Mouse (Mus musculus) CH12.LX (cell line): ENCODE results near the gene Tdo2. TPM values are rescaled to one million over a fixed set of nuclear protein-coding genes. Genes with fewer than 3 reads are reported as not detected.

Source experiments
- DNase-seq: peaks from one replicate; pipeline ENCODE4 v3.0.0-alpha.2; 2013; ENCODE audit errors: extremely low read depth
- H3K27ac ChIP-seq: 2 replicates; pipeline ENCODE4 v1.5.1; 2012; ENCODE audit warnings: low read depth, mild to moderate bottlenecking, control low read depth, moderate library complexity; ENCODE audit not compliant: insufficient read depth
- H3K27me3 ChIP-seq: replicated peaks from 2 replicates; pipeline ENCODE3; 2012; ENCODE audit warnings: inconsistent platforms
- H3K36me3 ChIP-seq, 2 experiments: replicated peaks in 1 of 2; 2 replicates each; pipeline versions ENCODE3 to v1.6.1; 2012; ENCODE audit warnings: inconsistent platforms in 1 of 2, low read length in 1 of 2, mild to moderate bottlenecking in 1 of 2, mixed read lengths in 1 of 2, moderate library complexity in 1 of 2; ENCODE audit not compliant: control insufficient read depth in 1 of 2, insufficient read depth in 1 of 2
- H3K4me1 ChIP-seq, 2 experiments: 2 replicates each; pipeline ENCODE4 v1.6.1; 2012; ENCODE audit warnings: inconsistent platforms in 1 of 2, moderate library complexity in 1 of 2; ENCODE audit not compliant: insufficient read depth in 2 of 2, control insufficient read depth in 1 of 2
- H3K4me2 ChIP-seq: 2 replicates; pipeline ENCODE4 v1.6.1; 2012; ENCODE audit warnings: low read depth, mild to moderate bottlenecking, control low read depth; ENCODE audit not compliant: poor library complexity, insufficient read depth, severe bottlenecking
- H3K4me3 ChIP-seq, 3 experiments: fragments of 150-350 bp in 1 of 3; sonication (generic) in 1 of 3; replicated peaks in 1 of 3; 2 replicates each; pipeline versions ENCODE3 to v1.5.1; 2011 to 2012; ENCODE audit warnings: low read depth in 2 of 3, low read length in 2 of 3, mild to moderate bottlenecking in 2 of 3, moderate library complexity in 2 of 3, control low read depth in 1 of 3, improper control_type of control experiment in 1 of 3, inconsistent platforms in 1 of 3, mixed read lengths in 1 of 3; ENCODE audit not compliant: poor library complexity in 1 of 3
- H3K79me2 ChIP-seq: replicated peaks from 2 replicates; pipeline ENCODE4 v1.6.1; 2012; ENCODE audit warnings: mild to moderate bottlenecking, moderate library complexity; ENCODE audit not compliant: control insufficient read depth, poor library complexity, insufficient read depth, severe bottlenecking; ENCODE audit errors: extremely low read depth
- H3K9ac ChIP-seq: 2 replicates; pipeline ENCODE4 v1.6.1; 2012; ENCODE audit warnings: low read depth, mild to moderate bottlenecking, control low read depth, moderate library complexity; ENCODE audit not compliant: insufficient read depth
- H3K9me3 ChIP-seq: replicated peaks from 2 replicates; pipeline ENCODE3; 2012; ENCODE audit warnings: low read length, inconsistent platforms, mixed read lengths
- BHLHE40 ChIP-seq: IDR thresholded peaks from 2 replicates; pipeline ENCODE4 v1.6.1; 2011; ENCODE audit warnings: mild to moderate bottlenecking, low read depth, low read length, improper control_type of control experiment
- CTCF ChIP-seq, 2 experiments: IDR thresholded peaks in 1 of 2; conservative IDR thresholded peaks in 1 of 2; 2 replicates each; pipeline ENCODE4 v1.5.1; 2011 to 2012; ENCODE audit warnings: low read depth in 2 of 2, low read length in 2 of 2, improper control_type of control experiment in 1 of 2, inconsistent platforms in 1 of 2, mild to moderate bottlenecking in 1 of 2, moderate library complexity in 1 of 2
- E2F4 ChIP-seq: IDR thresholded peaks from 2 replicates; pipeline ENCODE4 v1.6.1; 2011; ENCODE audit warnings: low read depth, low read length, improper control_type of control experiment; ENCODE audit not compliant: insufficient replicate concordance
- EP300 ChIP-seq: IDR thresholded peaks from 2 replicates; pipeline ENCODE4 v1.6.1; 2011; ENCODE audit warnings: low read length, improper control_type of control experiment
- ETS1 ChIP-seq: conservative IDR thresholded peaks from 2 replicates; pipeline ENCODE4 v1.6.1; 2012; ENCODE audit warnings: low read depth, mild to moderate bottlenecking, inconsistent platforms, low read length, improper control_type of control experiment, moderate library complexity
- IRF4 ChIP-seq: IDR thresholded peaks from 2 replicates; pipeline ENCODE4 v1.6.1; 2014; ENCODE audit warnings: low read depth, mild to moderate bottlenecking, inconsistent platforms, low read length, improper control_type of control experiment
- JUND ChIP-seq: conservative IDR thresholded peaks from 2 replicates; pipeline ENCODE4 v1.6.1; 2011; ENCODE audit warnings: low read depth, low read length, improper control_type of control experiment
- KAT2A ChIP-seq: IDR thresholded peaks from 2 replicates; pipeline ENCODE4 v1.6.1; 2012; ENCODE audit warnings: low read length, improper control_type of control experiment, inconsistent platforms; ENCODE audit not compliant: insufficient replicate concordance
- MAFK ChIP-seq: IDR thresholded peaks from 2 replicates; pipeline ENCODE4 v1.6.1; 2011; ENCODE audit warnings: low read length, improper control_type of control experiment; ENCODE audit not compliant: insufficient replicate concordance
- MXI1 ChIP-seq: IDR thresholded peaks from 2 replicates; pipeline ENCODE4 v1.6.1; 2011; ENCODE audit warnings: mild to moderate bottlenecking, low read depth, low read length, improper control_type of control experiment
- MYC ChIP-seq: IDR thresholded peaks from 2 replicates; pipeline ENCODE4 v1.6.1; 2011; ENCODE audit warnings: low read depth, mild to moderate bottlenecking, improper control_type of control experiment, low read length
- NRF1 ChIP-seq: IDR thresholded peaks from 2 replicates; pipeline ENCODE4 v1.6.1; 2014; ENCODE audit warnings: low read depth, mild to moderate bottlenecking, inconsistent platforms, low read length, improper control_type of control experiment, moderate library complexity
- RAD21 ChIP-seq: IDR thresholded peaks from 2 replicates; pipeline ENCODE4 v1.6.1; 2011; ENCODE audit warnings: low read depth, mild to moderate bottlenecking, low read length, improper control_type of control experiment, moderate library complexity
- SIN3A ChIP-seq: IDR thresholded peaks from 2 replicates; pipeline ENCODE4 v1.6.1; 2012; ENCODE audit warnings: low read length, improper control_type of control experiment, inconsistent platforms
- SMC3 ChIP-seq: IDR thresholded peaks from 2 replicates; pipeline ENCODE4 v1.6.1; 2011; ENCODE audit warnings: low read depth, low read length, improper control_type of control experiment
- TBP ChIP-seq: conservative IDR thresholded peaks from 2 replicates; pipeline ENCODE4 v1.6.1; 2011; ENCODE audit warnings: low read depth, low read length, improper control_type of control experiment
- TCF12 ChIP-seq: IDR thresholded peaks from 2 replicates; pipeline ENCODE4 v1.6.1; 2014; ENCODE audit warnings: low read depth, mild to moderate bottlenecking, inconsistent platforms, low read length, improper control_type of control experiment
- UBTF ChIP-seq: IDR thresholded peaks from 2 replicates; pipeline ENCODE4 v1.6.1; 2012; ENCODE audit warnings: low read depth, mild to moderate bottlenecking, inconsistent platforms, low read length, improper control_type of control experiment, moderate library complexity
- USF1 ChIP-seq: IDR thresholded peaks from 2 replicates; pipeline ENCODE4 v1.6.1; 2014; ENCODE audit warnings: low read depth, mild to moderate bottlenecking, inconsistent platforms, low read length, improper control_type of control experiment
- ZC3H11A ChIP-seq: IDR thresholded peaks from 2 replicates; pipeline ENCODE4 v1.6.1; 2012; ENCODE audit warnings: low read depth, mild to moderate bottlenecking, inconsistent platforms, low read length, improper control_type of control experiment
- ZKSCAN1 ChIP-seq: IDR thresholded peaks from 2 replicates; pipeline ENCODE4 v1.6.1; 2012; ENCODE audit warnings: low read depth, inconsistent platforms, low read length, improper control_type of control experiment, borderline replicate concordance
- ZMIZ1 ChIP-seq: IDR thresholded peaks from 2 replicates; pipeline ENCODE4 v1.6.1; 2012; ENCODE audit warnings: low read depth, mild to moderate bottlenecking, inconsistent platforms, low read length, improper control_type of control experiment
- ZNF384 ChIP-seq: IDR thresholded peaks from 2 replicates; pipeline ENCODE4 v1.6.1; 2012; ENCODE audit warnings: low read depth, low read length, improper control_type of control experiment, inconsistent platforms
- dilution Hi-C: fragments of 300-500 bp; cut with MboI; formaldehyde crosslinking; loops from 2 replicates; pipeline ENCODE4 v1.14.3; 2020; ENCODE audit warnings: low sequenced_read_pairs; ENCODE audit not compliant: extremely low pct_unique_long_range_greater_than_20kb, extremely low pct_ligation_motif_present
- in situ Hi-C: fragments of 300-500 bp; cut with MboI; formaldehyde crosslinking; loops from 3 replicates; pipeline ENCODE4 v1.14.3; 2019; ENCODE audit warnings: low sequenced_read_pairs, low pct_ligation_motif_present, low pct_unique_long_range_greater_than_20kb, mixed read lengths
- polyA plus RNA-seq: library from polyadenylated mRNA; unstranded; fragments of >175 nt; gene quantifications from 2 replicates; pipeline ENCODE4 v1.2.1, GENCODE M21; 2012; ENCODE audit warnings: low read depth; ENCODE audit not compliant: insufficient read length
- total RNA-seq, 2 experiments: library from RNA; depleted of rRNA; stranded (reverse); fragments of 300-350 nt in 1 of 2; fragments of >200 nt in 1 of 2; gene quantifications; 2 replicates each; pipeline ENCODE4 v1.2.3; 2012 to 2014

Tdo2 gene
- total and polyA plus RNA-seq, 3 experiments = 0.41 TPM; not detected in 2

GRCm38 (mm10) chr3:81925856-81926255, 50.1 kb downstream of the Tdo2 start (continued):
- peak; percentile 91 for TF ChIP-seq MAFK

GRCm38 (mm10) chr3:81924931-81925330, 51.1 kb downstream of the Tdo2 start:
- H3K27ac ChIP-seq = no peak overlapping the region
- H3K9ac ChIP-seq = no peak overlapping the region

GRCm38 (mm10) chr3:81922910-81923309, 53.1 kb downstream of the Tdo2 start:
- Histone ChIP-seq H3K79me2 (no peaks in the 10 kb centered on the region), H3K9me3 (no peaks in the 10 kb centered on the region)
- in situ Hi-C loops = loop anchor here (10.0 kb wide), 1 partner anchor 888 kb away; the partner anchor contains the start of gene Pdgfc

More at GRCm38 (mm10) chr3:81924931-81925330, 51.1 kb downstream of the Tdo2 start:
- dilution Hi-C loops = no loop called here
- peak; percentile 83 for DNase-seq
- Histone ChIP-seq H3K27me3 (no peaks in the 10 kb centered on the region), H3K4me2 (no peak overlapping the region), H3K36me3 (no peaks in the 10 kb centered on the region), H3K9me3 (no peaks in the 10 kb centered on the region), H3K4me1 (peaks cover 17 to 59% of the 10 kb centered on the region in 2 experiments), H3K79me2 (no peaks in the 10 kb centered on the region), H3K4me3 (no peak overlapping the region)
- in situ Hi-C loops = loop anchor here (5.0 to 10.0 kb wide), 2 partner anchors 158 to 890 kb away; partner anchors contain the start of gene Pdgfc
- TF ChIP-seq TCF12 = 0 out of 2 replicates have a peak, but pooled peaks have one; percentile 22
- no peak for TF ChIP-seq NRF1
- TF ChIP-seq UBTF = no peak
- peak; percentile 98 for TF ChIP-seq RAD21
- TF ChIP-seq SIN3A = 0 out of 2 replicates have a peak, but pooled peaks have one; percentile 54
- no peak for TF ChIP-seq EP300
- TF ChIP-seq JUND = peak; percentile 69
- TF ChIP-seq ZKSCAN1 = no peak
- peak; percentile 12; the same call in 1 of the 2 replicates for TF ChIP-seq IRF4
- no peak for TF ChIP-seq TBP
- TF ChIP-seq BHLHE40 = no peak
- peak; percentile 98 for TF ChIP-seq E2F4
- 0 out of 2 replicates have a peak, but pooled peaks have one; percentile 33 for TF ChIP-seq MYC
- peak in 1 of 2 experiments; percentile 86; a peak in 3 of 4 replicates for TF ChIP-seq CTCF (conservative IDR thresholded peaks at IDR 0.05 in 1 of 2, IDR thresholded peaks at IDR 0.05 in 1 of 2; ENCODE audit: low read depth in 2 of 2, low read length in 2 of 2)
- peak; percentile 38 for TF ChIP-seq ZC3H11A
- peak; percentile 81 for TF ChIP-seq SMC3
- no peak for TF ChIP-seq ZMIZ1
- peak; percentile 91 for TF ChIP-seq ZNF384

More at GRCm38 (mm10) chr3:81922910-81923309, 53.1 kb downstream of the Tdo2 start:
- DNase-seq = no peak
- H3K36me3 ChIP-seq = no peaks in the 10 kb centered on the region
- H3K4me3 ChIP-seq = no peak overlapping the region
- no peaks in the 10 kb centered on the region for H3K27me3 ChIP-seq
- peaks cover 18 to 52% of the 10 kb centered on the region in 2 experiments for H3K4me1 ChIP-seq
- H3K4me2 ChIP-seq = no peak overlapping the region
- no peak overlapping the region for H3K27ac ChIP-seq
- dilution Hi-C loops = no loop called here
- TF ChIP-seq USF1 (no peak), SMC3 (peak; percentile 14; the same call in 1 of the 2 replicates), MXI1 (no peak), BHLHE40 (peak; percentile 82), KAT2A (no peak), ZKSCAN1 (no peak), EP300 (0 out of 2 replicates have a peak, but pooled peaks have one; percentile 17), NRF1 (no peak), ETS1 (no peak)
- H3K9ac ChIP-seq = no peak overlapping the region
